Mouse (Mus musculus) right cerebral cortex, postnatal 14 days (tissue): ENCODE data around the gene Cks1brt.
"Not testable (repeated sequence)": the region's sequence is repeated elsewhere in the genome, so short reads cannot be mapped to it uniquely, and the experiment has no call there.

Source experiments
- DNase-seq: peaks from one replicate; pipeline ENCODE4 v3.0.0; 2022

Cks1brt gene

GRCm38 (mm10) chr8:85151624-85152023, at the start of gene Cks1brt:
TSS of gene Cks1brt (plus strand) at chr8:85151924.
- no peak for DNase-seq

GRCm38 (mm10) chr8:85113241-85113640, 38.5 kb upstream of the Cks1brt start:
- DNase-seq = no peak

- no peak for DNase-seq
These were observed 36.2 kb upstream of the Cks1brt start for GRCm38 (mm10) chr8:85115501-85115900.

DNA sequence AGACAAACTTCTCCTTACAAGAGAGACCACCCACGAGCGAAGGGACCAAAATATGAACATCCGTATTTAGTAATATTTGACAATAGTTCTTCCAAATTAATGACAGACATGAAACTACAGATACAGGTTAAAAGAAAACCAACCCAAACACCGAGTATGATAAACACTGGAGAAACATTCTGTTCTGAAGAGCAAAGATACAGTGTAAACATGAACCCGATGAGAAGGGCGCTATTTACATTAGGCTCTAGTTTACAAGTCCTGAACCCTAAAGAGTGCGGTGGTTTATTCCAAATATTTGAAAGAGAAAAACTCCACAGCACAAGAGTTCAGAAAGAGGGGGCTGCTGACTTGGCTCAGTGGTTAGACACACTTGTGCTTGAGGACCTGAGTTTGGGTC, 34.7 kb upstream of the Cks1brt start:
- DNase-seq = no peak

- DNase-seq = peak; percentile 76
These were observed 32.4 kb upstream of the Cks1brt start for GRCm38 (mm10) chr8:85119052-85119981.

DNA sequence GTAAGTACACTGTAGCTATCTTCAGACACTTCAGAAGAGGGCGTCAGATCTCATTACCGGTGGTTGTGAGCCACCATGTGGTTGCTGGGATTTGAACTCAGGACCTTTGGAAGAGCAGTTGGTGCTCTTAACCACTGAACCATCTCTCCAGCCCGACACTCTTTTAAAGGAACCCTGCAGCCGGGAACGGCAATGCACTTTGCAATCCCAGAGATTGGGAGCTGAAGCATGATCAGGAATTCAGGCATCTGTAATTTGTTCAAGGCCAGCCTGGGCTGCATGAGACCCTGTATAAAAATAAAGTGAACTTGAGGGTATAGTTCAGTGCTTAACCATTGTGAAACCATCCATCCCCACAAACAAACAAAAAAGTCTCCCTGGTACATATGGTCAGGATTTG, 31.5 kb upstream of the Cks1brt start:
- not testable (repeated sequence) for DNase-seq

- DNase-seq = no peak
These were observed 28.7 kb upstream of the Cks1brt start, which contains the start of gene Zfp791 for GRCm38 (mm10) chr8:85122995-85123394. TSS of gene Zfp791 (minus strand) at chr8:85123095.

DNA sequence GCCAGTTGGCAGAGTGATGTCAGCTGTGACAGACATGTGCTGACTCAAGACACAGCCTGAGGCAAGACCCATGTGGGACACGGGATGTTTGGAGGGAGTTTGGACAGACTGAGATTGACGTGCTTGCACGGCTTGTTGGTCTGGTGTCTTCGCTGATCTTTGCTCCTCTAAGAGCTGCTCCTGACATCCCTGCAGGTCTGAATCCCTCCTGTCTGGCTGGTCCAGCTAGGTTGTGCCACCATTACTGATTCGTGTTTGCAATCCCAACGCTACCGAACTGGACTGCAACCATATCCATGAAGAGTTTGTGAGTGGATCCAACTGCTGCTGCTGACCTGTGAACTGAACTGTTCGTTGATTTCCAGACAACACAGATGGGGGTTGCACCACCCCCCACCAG, 28.0 kb upstream of the Cks1brt start:
- DNase-seq = no peak

GRCm38 (mm10) chr8:85132335-85132734, 19.4 kb upstream of the Cks1brt start:
- no peak for DNase-seq

- DNase-seq = not testable (repeated sequence)
These were observed 16.0 kb upstream of the Cks1brt start for GRCm38 (mm10) chr8:85135690-85136089.

GRCm38 (mm10) chr8:85142516-85142915, 9.2 kb upstream of the Cks1brt start:
- no peak for DNase-seq

DNA sequence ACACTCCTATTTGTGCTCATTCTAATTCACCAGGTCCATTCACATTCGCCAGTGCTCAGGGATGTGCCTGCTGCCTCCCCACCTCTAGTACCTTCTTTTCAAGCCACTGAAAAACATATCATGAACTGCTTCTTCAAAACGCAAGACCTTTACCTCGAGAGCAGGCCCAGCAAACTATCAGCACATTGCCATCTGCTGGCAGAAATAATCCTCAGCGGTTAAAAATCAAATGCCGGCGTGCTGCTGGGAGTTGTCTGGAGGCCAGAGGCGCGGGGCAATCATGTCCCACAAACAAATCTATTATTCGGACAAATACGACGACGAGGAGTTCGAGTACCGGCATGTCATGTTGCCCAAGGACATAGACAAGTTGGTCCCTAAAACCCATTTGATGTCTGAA, 19.6 kb downstream of the Cks1brt start:
- peak; percentile 17 for DNase-seq

DNA sequence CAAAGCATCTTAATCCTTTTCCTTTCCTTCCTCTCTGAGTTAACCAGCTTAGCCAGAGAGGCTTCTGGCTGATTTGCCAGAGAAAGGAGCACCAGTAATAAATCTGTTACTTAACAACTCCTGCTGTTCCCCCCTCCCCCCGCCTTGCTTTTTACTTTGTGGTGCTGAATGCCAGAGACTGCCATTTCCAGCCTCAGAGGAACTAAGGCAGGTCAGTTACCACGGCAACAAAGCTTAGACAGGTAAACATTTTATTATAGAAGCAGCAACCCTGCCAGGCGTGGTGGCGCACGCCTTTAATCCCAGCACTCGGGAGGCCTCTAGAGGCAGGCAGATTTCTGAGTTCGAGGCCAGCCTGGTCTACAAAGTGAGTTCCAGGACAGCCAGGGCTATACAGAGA, 24.2 kb downstream of the Cks1brt start:
- peak; percentile 4 for DNase-seq

- DNase-seq = no peak
These were observed 40.6 kb downstream of the Cks1brt start for GRCm38 (mm10) chr8:85192346-85192745.

- DNase-seq = no peak
These were observed 68.5 kb downstream of the Cks1brt start for GRCm38 (mm10) chr8:85220220-85220619.

GRCm38 (mm10) chr8:85220992-85221391, 69.3 kb downstream of the Cks1brt start:
- no peak for DNase-seq
